Mouse (Mus musculus): Measurements from ENCODE around the gene Tsku. TPM values are rescaled to one million over a fixed set of nuclear protein-coding genes. Genes with fewer than 3 reads are reported as not detected.

The Tsku gene
- polyA plus RNA-seq, 1 experiment: not detected

GRCm38 (mm10) chr7:98333987-98334386, 27.1 kb downstream of the Tsku start:
- peaks cover 3% of the 10 kb centered on the region for H3K36me3 ChIP-seq (ENCODE audit: control insufficient read depth)
- no peak overlapping the region for H3K4me3 ChIP-seq (replicated peaks)
- TF ChIP-seq TAL1 (IDR thresholded peaks at IDR 0.05; ENCODE audit: low read length) (no peak), GATA1 (IDR thresholded peaks at IDR 0.05; ENCODE audit: low read length) (no peak)
- H3K27me3 ChIP-seq (ENCODE audit: control insufficient read depth): no peaks in the 10 kb centered on the region
- H3K4me1 ChIP-seq (ENCODE audit: control insufficient read depth): peaks cover 48% of the 10 kb centered on the region
- H3K9me3 ChIP-seq (ENCODE audit: control insufficient read depth, low read length): no peaks in the 10 kb centered on the region

- no peaks in the 10 kb centered on the region for H3K27me3 ChIP-seq (ENCODE audit: control insufficient read depth)
- H3K4me1 ChIP-seq (ENCODE audit: control insufficient read depth): peaks cover 53% of the 10 kb centered on the region
- H3K4me3 ChIP-seq (replicated peaks): no peak overlapping the region
- H3K9me3 ChIP-seq (ENCODE audit: control insufficient read depth, low read length): no peaks in the 10 kb centered on the region
- peaks cover 3% of the 10 kb centered on the region for H3K36me3 ChIP-seq (ENCODE audit: control insufficient read depth)
- TF ChIP-seq TAL1 (IDR thresholded peaks at IDR 0.05; ENCODE audit: low read length) (no peak), GATA1 (IDR thresholded peaks at IDR 0.05; ENCODE audit: low read length) (no peak)
These were observed 27.6 kb downstream of the Tsku start for GRCm38 (mm10) chr7:98333507-98333906.

GRCm38 (mm10) chr7:98332678-98333397, 28.3 kb downstream of the Tsku start:
- H3K27me3 ChIP-seq (ENCODE audit: control insufficient read depth): no peaks in the 10 kb centered on the region
- no peak overlapping the region for H3K4me3 ChIP-seq (replicated peaks)
- TF ChIP-seq TAL1 (IDR thresholded peaks at IDR 0.05; ENCODE audit: low read length) (no peak), GATA1 (IDR thresholded peaks at IDR 0.05; ENCODE audit: low read length) (no peak)
- H3K4me1 ChIP-seq (ENCODE audit: control insufficient read depth): peaks cover 58% of the 10 kb centered on the region
- peaks cover 3% of the 10 kb centered on the region for H3K36me3 ChIP-seq (ENCODE audit: control insufficient read depth)
- H3K9me3 ChIP-seq (ENCODE audit: control insufficient read depth, low read length): no peaks in the 10 kb centered on the region

- no peak overlapping the region for H3K4me3 ChIP-seq (replicated peaks)
- H3K4me1 ChIP-seq (ENCODE audit: control insufficient read depth): peaks cover 58% of the 10 kb centered on the region
- no peaks in the 10 kb centered on the region for H3K27me3 ChIP-seq (ENCODE audit: control insufficient read depth)
- TF ChIP-seq TAL1 (IDR thresholded peaks at IDR 0.05; ENCODE audit: low read length) (no peak), GATA1 (IDR thresholded peaks at IDR 0.05; ENCODE audit: low read length) (no peak)
- H3K36me3 ChIP-seq (ENCODE audit: control insufficient read depth): peaks cover 3% of the 10 kb centered on the region
- no peaks in the 10 kb centered on the region for H3K9me3 ChIP-seq (ENCODE audit: control insufficient read depth, low read length)
These were observed 29.2 kb downstream of the Tsku start for GRCm38 (mm10) chr7:98331932-98332331.

- Histone ChIP-seq H3K36me3 (ENCODE audit: control insufficient read depth) (peaks cover 3% of the 10 kb centered on the region), H3K4me1 (ENCODE audit: control insufficient read depth) (peaks cover 59% of the 10 kb centered on the region), H3K4me3 (replicated peaks) (no peak overlapping the region), H3K27me3 (ENCODE audit: control insufficient read depth) (no peaks in the 10 kb centered on the region), H3K9me3 (ENCODE audit: control insufficient read depth, low read length) (no peaks in the 10 kb centered on the region)
- no peak for TF ChIP-seq TAL1 (IDR thresholded peaks at IDR 0.05; ENCODE audit: low read length)
- no peak for TF ChIP-seq GATA1 (IDR thresholded peaks at IDR 0.05; ENCODE audit: low read length)
These were observed 30.6 kb downstream of the Tsku start for GRCm38 (mm10) chr7:98330375-98331002.

GRCm38 (mm10) chr7:98329651-98330374, 31.3 kb downstream of the Tsku start:
- peak; percentile 77 for TF ChIP-seq TAL1 (IDR thresholded peaks at IDR 0.05; ENCODE audit: low read length)
- peak; percentile 85 for TF ChIP-seq GATA1 (IDR thresholded peaks at IDR 0.05; ENCODE audit: low read length)
- H3K4me3 ChIP-seq (replicated peaks): peak overlapping the region; percentile 37

GRCm38 (mm10) chr7:98328311-98328710, 32.8 kb downstream of the Tsku start:
- Histone ChIP-seq H3K36me3 (ENCODE audit: control insufficient read depth) (peaks cover 3% of the 10 kb centered on the region), H3K9me3 (ENCODE audit: control insufficient read depth, low read length) (no peaks in the 10 kb centered on the region), H3K4me1 (ENCODE audit: control insufficient read depth) (peaks cover 70% of the 10 kb centered on the region), H3K4me3 (replicated peaks) (no peak overlapping the region), H3K27me3 (ENCODE audit: control insufficient read depth) (no peaks in the 10 kb centered on the region)
- TF ChIP-seq GATA1 (IDR thresholded peaks at IDR 0.05; ENCODE audit: low read length) (no peak), TAL1 (IDR thresholded peaks at IDR 0.05; ENCODE audit: low read length) (no peak)

More at GRCm38 (mm10) chr7:98329651-98330374, 31.3 kb downstream of the Tsku start:
- Histone ChIP-seq H3K36me3 (ENCODE audit: control insufficient read depth) (peaks cover 3% of the 10 kb centered on the region), H3K27me3 (ENCODE audit: control insufficient read depth) (no peaks in the 10 kb centered on the region), H3K4me1 (ENCODE audit: control insufficient read depth) (peaks cover 59% of the 10 kb centered on the region), H3K9me3 (ENCODE audit: control insufficient read depth, low read length) (no peaks in the 10 kb centered on the region)

GRCm38 (mm10) chr7:98326051-98326450, 35.1 kb downstream of the Tsku start:
- no peaks in the 10 kb centered on the region for H3K27me3 ChIP-seq (ENCODE audit: control insufficient read depth)
- peaks cover 3% of the 10 kb centered on the region for H3K36me3 ChIP-seq (ENCODE audit: control insufficient read depth)
- no peak overlapping the region for H3K4me3 ChIP-seq (replicated peaks)
- H3K4me1 ChIP-seq (ENCODE audit: control insufficient read depth): peaks cover 68% of the 10 kb centered on the region
- H3K9me3 ChIP-seq (ENCODE audit: control insufficient read depth, low read length): no peaks in the 10 kb centered on the region
- TF ChIP-seq TAL1 (IDR thresholded peaks at IDR 0.05; ENCODE audit: low read length) (no peak), GATA1 (IDR thresholded peaks at IDR 0.05; ENCODE audit: low read length) (no peak)

GRCm38 (mm10) chr7:98324228-98324627, 36.9 kb downstream of the Tsku start:
- Histone ChIP-seq H3K9me3 (ENCODE audit: control insufficient read depth, low read length) (no peaks in the 10 kb centered on the region), H3K4me3 (replicated peaks) (no peak overlapping the region), H3K27me3 (ENCODE audit: control insufficient read depth) (no peaks in the 10 kb centered on the region), H3K36me3 (ENCODE audit: control insufficient read depth) (no peaks in the 10 kb centered on the region), H3K4me1 (ENCODE audit: control insufficient read depth) (peaks cover 50% of the 10 kb centered on the region)
- no peak for TF ChIP-seq GATA1 (IDR thresholded peaks at IDR 0.05; ENCODE audit: low read length)
- no peak for TF ChIP-seq TAL1 (IDR thresholded peaks at IDR 0.05; ENCODE audit: low read length)

Measured in erythroblast, embryonic 14.5 days (primary cell).